Mouse (Mus musculus): ENCODE measurements around the gene Ppp1r12c.

DNA sequence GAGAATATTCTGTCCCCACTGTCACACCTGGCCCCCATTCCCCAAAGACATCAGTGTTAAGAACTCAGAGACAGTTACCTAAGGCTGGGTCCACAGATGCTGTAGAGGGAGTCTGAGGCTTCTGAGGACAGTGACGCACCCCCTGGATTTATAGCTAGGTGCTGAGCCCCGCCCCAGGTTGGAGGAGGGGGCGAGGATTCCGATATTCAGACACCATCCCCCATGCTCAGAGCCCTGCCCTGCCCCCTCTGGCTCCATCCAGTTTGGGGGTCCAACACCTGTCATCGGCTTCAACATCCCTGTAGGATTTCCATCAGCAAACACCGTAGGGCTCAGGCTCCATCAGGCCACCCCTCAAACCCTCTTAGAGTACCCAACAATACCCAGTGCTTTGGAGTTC lies 14.4 kb upstream of the Ppp1r12c start:
- TF ChIP-seq CTCF (IDR thresholded peaks at IDR 0.05; ENCODE audit: borderline replicate concordance, extremely low read depth, insufficient read depth, insufficient read length) (no peak), POLR2A (IDR thresholded peaks at IDR 0.05; ENCODE audit: borderline replicate concordance, extremely low read depth, insufficient read depth, insufficient read length, poor library complexity, severe bottlenecking) (no peak)

Measured in brain, embryonic 14.5 days (tissue).